Mouse (Mus musculus): ENCODE measurements around the gene Zfp423. TPM values are rescaled to one million over a fixed set of nuclear protein-coding genes. Genes with fewer than 3 reads are reported as not detected.

Zfp423 gene
- polyA plus RNA-seq, 1 experiment from 2014 or later, result 6.1 TPM

- no peak for ATAC-seq (replicated peaks; ENCODE audit: low FRiP score, low read depth)
- Histone ChIP-seq H3K36me3 (ENCODE audit: insufficient read depth, low read length) (no peaks in the 10 kb centered on the region), H3K4me2 (ENCODE audit: low read length) (no peak overlapping the region), H3K4me1 (replicated peaks; ENCODE audit: insufficient read depth, low read length) (peaks cover 16% of the 10 kb centered on the region), H3K27me3 (ENCODE audit: insufficient read depth, low read length) (no peaks in the 10 kb centered on the region), H3K27ac (no peak overlapping the region), H3K9me3 (replicated peaks; ENCODE audit: low read length) (no peaks in the 10 kb centered on the region), H3K4me3 (replicated peaks; ENCODE audit: low read depth, low read length) (no peak overlapping the region), H3K9ac (ENCODE audit: low read depth, low read length) (no peak overlapping the region)
- no peak for DNase-seq (ENCODE audit: low spot score)
- no peak for TF ChIP-seq CTCF (IDR thresholded peaks at IDR 0.05; ENCODE audit: low read depth)
- WGBS, result 52% methylated on average over 8 of the region's 8 CpGs
Observed at GRCm38 (mm10) chr8:87894287-87894686, 65.1 kb downstream of the Zfp423 start.

- ATAC-seq (replicated peaks; ENCODE audit: low FRiP score, low read depth) (no peak), DNase-seq (ENCODE audit: low spot score) (no peak)
- no peak for TF ChIP-seq CTCF (IDR thresholded peaks at IDR 0.05; ENCODE audit: low read depth)
- Histone ChIP-seq H3K4me1 (replicated peaks; ENCODE audit: insufficient read depth, low read length) (peaks cover 16% of the 10 kb centered on the region), H3K27ac (no peak overlapping the region), H3K9me3 (replicated peaks; ENCODE audit: low read length) (no peaks in the 10 kb centered on the region), H3K27me3 (ENCODE audit: insufficient read depth, low read length) (no peaks in the 10 kb centered on the region), H3K4me3 (replicated peaks; ENCODE audit: low read depth, low read length) (no peak overlapping the region), H3K36me3 (ENCODE audit: insufficient read depth, low read length) (no peaks in the 10 kb centered on the region), H3K9ac (ENCODE audit: low read depth, low read length) (no peak overlapping the region), H3K4me2 (ENCODE audit: low read length) (no peak overlapping the region)
- 32% methylated on average over 6 of the region's 6 CpGs for WGBS
Observed at GRCm38 (mm10) chr8:87893547-87893946, 65.8 kb downstream of the Zfp423 start.

- ATAC-seq (replicated peaks; ENCODE audit: low FRiP score, low read depth), result no peak
- no peak for TF ChIP-seq CTCF (IDR thresholded peaks at IDR 0.05; ENCODE audit: low read depth)
- H3K9me3 ChIP-seq (replicated peaks; ENCODE audit: low read length), result no peaks in the 10 kb centered on the region
- H3K4me3 ChIP-seq (replicated peaks; ENCODE audit: low read depth, low read length), result no peak overlapping the region
- H3K27me3 ChIP-seq (ENCODE audit: insufficient read depth, low read length), result no peaks in the 10 kb centered on the region
- no peak for DNase-seq (ENCODE audit: low spot score)
- peaks cover 16% of the 10 kb centered on the region for H3K4me1 ChIP-seq (replicated peaks; ENCODE audit: insufficient read depth, low read length)
- no peak overlapping the region for H3K4me2 ChIP-seq (ENCODE audit: low read length)
- 74% methylated on average over 6 of the region's 6 CpGs for WGBS
- no peak overlapping the region for H3K27ac ChIP-seq
- H3K36me3 ChIP-seq (ENCODE audit: insufficient read depth, low read length), result no peaks in the 10 kb centered on the region
- H3K9ac ChIP-seq (ENCODE audit: low read depth, low read length), result 0 out of 2 replicates have a peak overlapping the region, but pooled peaks have one; percentile 2
Observed at GRCm38 (mm10) chr8:87892891-87893290, 66.5 kb downstream of the Zfp423 start.

GRCm38 (mm10) chr8:87891884-87892283, 67.5 kb downstream of the Zfp423 start:
- DNase-seq (ENCODE audit: low spot score) (no peak), ATAC-seq (replicated peaks; ENCODE audit: low FRiP score, low read depth) (no peak)
- Histone ChIP-seq H3K4me2 (ENCODE audit: low read length) (no peak overlapping the region), H3K4me3 (replicated peaks; ENCODE audit: low read depth, low read length) (no peak overlapping the region), H3K27me3 (ENCODE audit: insufficient read depth, low read length) (no peaks in the 10 kb centered on the region), H3K9ac (ENCODE audit: low read depth, low read length) (no peak overlapping the region), H3K36me3 (ENCODE audit: insufficient read depth, low read length) (no peaks in the 10 kb centered on the region), H3K4me1 (replicated peaks; ENCODE audit: insufficient read depth, low read length) (peaks cover 16% of the 10 kb centered on the region), H3K9me3 (replicated peaks; ENCODE audit: low read length) (no peaks in the 10 kb centered on the region), H3K27ac (peak overlapping the region; percentile 19; the same call in 1 of the 2 replicates)
- no peak for TF ChIP-seq CTCF (IDR thresholded peaks at IDR 0.05; ENCODE audit: low read depth)

- 54% methylated on average over 12 of the region's 12 CpGs for WGBS
- no peak overlapping the region for H3K27ac ChIP-seq
- H3K9me3 ChIP-seq (replicated peaks; ENCODE audit: low read length), result no peaks in the 10 kb centered on the region
Observed at GRCm38 (mm10) chr8:87887956-87888355, 71.4 kb downstream of the Zfp423 start.

GRCm38 (mm10) chr8:87881088-87881487, 78.3 kb downstream of the Zfp423 start:
- ATAC-seq (replicated peaks; ENCODE audit: low FRiP score, low read depth) (no peak), DNase-seq (ENCODE audit: low spot score) (no peak)
- H3K27me3 ChIP-seq (ENCODE audit: insufficient read depth, low read length), result no peaks in the 10 kb centered on the region
- no peak overlapping the region for H3K27ac ChIP-seq
- H3K36me3 ChIP-seq (ENCODE audit: insufficient read depth, low read length), result no peaks in the 10 kb centered on the region
- 76% methylated on average over 2 of the region's 2 CpGs for WGBS
- no peak overlapping the region for H3K9ac ChIP-seq (ENCODE audit: low read depth, low read length)
- H3K4me3 ChIP-seq (replicated peaks; ENCODE audit: low read depth, low read length), result no peak overlapping the region
- H3K4me1 ChIP-seq (replicated peaks; ENCODE audit: insufficient read depth, low read length), result peaks cover 2% of the 10 kb centered on the region; the same call in 1 of the 2 replicates
- no peaks in the 10 kb centered on the region for H3K9me3 ChIP-seq (replicated peaks; ENCODE audit: low read length)
- TF ChIP-seq CTCF (IDR thresholded peaks at IDR 0.05; ENCODE audit: low read depth), result no peak
- no peak overlapping the region for H3K4me2 ChIP-seq (ENCODE audit: low read length)

More at GRCm38 (mm10) chr8:87887956-87888355, 71.4 kb downstream of the Zfp423 start:
- no peaks in the 10 kb centered on the region for H3K36me3 ChIP-seq (ENCODE audit: insufficient read depth, low read length)
- H3K9ac ChIP-seq (ENCODE audit: low read depth, low read length), result no peak overlapping the region
- H3K4me2 ChIP-seq (ENCODE audit: low read length), result no peak overlapping the region
- TF ChIP-seq CTCF (IDR thresholded peaks at IDR 0.05; ENCODE audit: low read depth), result no peak
- H3K4me3 ChIP-seq (replicated peaks; ENCODE audit: low read depth, low read length), result no peak overlapping the region
- ATAC-seq (replicated peaks; ENCODE audit: low FRiP score, low read depth) (no peak), DNase-seq (ENCODE audit: low spot score) (no peak)
- peaks cover 6% of the 10 kb centered on the region; the same call in 1 of the 2 replicates for H3K4me1 ChIP-seq (replicated peaks; ENCODE audit: insufficient read depth, low read length)
- H3K27me3 ChIP-seq (ENCODE audit: insufficient read depth, low read length), result no peaks in the 10 kb centered on the region

GRCm38 (mm10) chr8:87875852-87876251, 83.5 kb downstream of the Zfp423 start:
- peak; percentile 56 for TF ChIP-seq CTCF (IDR thresholded peaks at IDR 0.05; ENCODE audit: low read depth)
- no peaks in the 10 kb centered on the region for H3K27me3 ChIP-seq (ENCODE audit: insufficient read depth, low read length)
- no peak overlapping the region for H3K4me3 ChIP-seq (replicated peaks; ENCODE audit: low read depth, low read length)
- peaks cover 14% of the 10 kb centered on the region for H3K4me1 ChIP-seq (replicated peaks; ENCODE audit: insufficient read depth, low read length)
- peak overlapping the region; percentile 1; the same call in 1 of the 2 replicates for H3K4me2 ChIP-seq (ENCODE audit: low read length)
- H3K9me3 ChIP-seq (replicated peaks; ENCODE audit: low read length), result no peaks in the 10 kb centered on the region
- WGBS, result 49% methylated on average over 6 of the region's 6 CpGs
- DNase-seq (ENCODE audit: low spot score) (no peak), ATAC-seq (replicated peaks; ENCODE audit: low FRiP score, low read depth) (no peak)
- no peaks in the 10 kb centered on the region for H3K36me3 ChIP-seq (ENCODE audit: insufficient read depth, low read length)
- no peak overlapping the region for H3K27ac ChIP-seq
- H3K9ac ChIP-seq (ENCODE audit: low read depth, low read length), result no peak overlapping the region

All from kidney, postnatal 0 days (tissue).